Mouse (Mus musculus): Measurements from ENCODE around the gene Yod1. TPM values are rescaled to one million over a fixed set of nuclear protein-coding genes. Genes with fewer than 3 reads are reported as not detected.

Gene Yod1
- polyA plus RNA-seq, 1 experiment, result 8.1 TPM

GRCm38 (mm10) chr1:130740781-130741720, 23.9 kb downstream of the Yod1 start:
- Histone ChIP-seq H3K4me1 (ENCODE audit: control insufficient read depth, insufficient read depth, low read length) (peaks cover 2% of the 10 kb centered on the region), H3K27me3 (ENCODE audit: control insufficient read depth, insufficient read depth, low read length, poor library complexity, severe bottlenecking) (no peaks in the 10 kb centered on the region), H3K4me3 (ENCODE audit: low read depth, low read length) (no peak overlapping the region), H3K9ac (ENCODE audit: low read depth, poor library complexity, severe bottlenecking) (no peak overlapping the region), H3K36me3 (ENCODE audit: control insufficient read depth, insufficient read depth, low read length, poor library complexity, severe bottlenecking) (no peaks in the 10 kb centered on the region), H3K9me3 (replicated peaks; ENCODE audit: control insufficient read depth, insufficient read depth, low read length, poor library complexity, severe bottlenecking) (no peaks in the 10 kb centered on the region), H3K27ac (ENCODE audit: insufficient read depth, low read length) (no peak overlapping the region)
- TF ChIP-seq EP300 (IDR thresholded peaks at IDR 0.05; ENCODE audit: insufficient read depth, low read depth, low read length) (no peak), POLR2A (IDR thresholded peaks at IDR 0.05; ENCODE audit: insufficient read depth, low read length) (no peak), CTCF (IDR thresholded peaks at IDR 0.05; ENCODE audit: low read depth, low read length) (no peak)

GRCm38 (mm10) chr1:130742201-130742600, 25.1 kb downstream of the Yod1 start:
- Histone ChIP-seq H3K4me3 (ENCODE audit: low read depth, low read length) (no peak overlapping the region), H3K9me3 (replicated peaks; ENCODE audit: control insufficient read depth, insufficient read depth, low read length, poor library complexity, severe bottlenecking) (no peaks in the 10 kb centered on the region), H3K9ac (ENCODE audit: low read depth, poor library complexity, severe bottlenecking) (no peak overlapping the region), H3K36me3 (ENCODE audit: control insufficient read depth, insufficient read depth, low read length, poor library complexity, severe bottlenecking) (no peaks in the 10 kb centered on the region), H3K4me1 (ENCODE audit: control insufficient read depth, insufficient read depth, low read length) (peaks cover 2% of the 10 kb centered on the region), H3K27me3 (ENCODE audit: control insufficient read depth, insufficient read depth, low read length, poor library complexity, severe bottlenecking) (no peaks in the 10 kb centered on the region), H3K27ac (ENCODE audit: insufficient read depth, low read length) (no peak overlapping the region)
- TF ChIP-seq EP300 (IDR thresholded peaks at IDR 0.05; ENCODE audit: insufficient read depth, low read depth, low read length), result no peak
- TF ChIP-seq CTCF (IDR thresholded peaks at IDR 0.05; ENCODE audit: low read depth, low read length), result no peak
- no peak for TF ChIP-seq POLR2A (IDR thresholded peaks at IDR 0.05; ENCODE audit: insufficient read depth, low read length)

- peaks cover 2% of the 10 kb centered on the region for H3K4me1 ChIP-seq (ENCODE audit: control insufficient read depth, insufficient read depth, low read length)
- no peaks in the 10 kb centered on the region for H3K36me3 ChIP-seq (ENCODE audit: control insufficient read depth, insufficient read depth, low read length, poor library complexity, severe bottlenecking)
- H3K9ac ChIP-seq (ENCODE audit: low read depth, poor library complexity, severe bottlenecking), result no peak overlapping the region
- no peak overlapping the region for H3K27ac ChIP-seq (ENCODE audit: insufficient read depth, low read length)
- no peaks in the 10 kb centered on the region for H3K27me3 ChIP-seq (ENCODE audit: control insufficient read depth, insufficient read depth, low read length, poor library complexity, severe bottlenecking)
- H3K9me3 ChIP-seq (replicated peaks; ENCODE audit: control insufficient read depth, insufficient read depth, low read length, poor library complexity, severe bottlenecking), result no peaks in the 10 kb centered on the region
- H3K4me3 ChIP-seq (ENCODE audit: low read depth, low read length), result no peak overlapping the region
- TF ChIP-seq EP300 (IDR thresholded peaks at IDR 0.05; ENCODE audit: insufficient read depth, low read depth, low read length) (no peak), CTCF (IDR thresholded peaks at IDR 0.05; ENCODE audit: low read depth, low read length) (no peak), POLR2A (IDR thresholded peaks at IDR 0.05; ENCODE audit: insufficient read depth, low read length) (no peak)
These were observed 26.6 kb downstream of the Yod1 start for GRCm38 (mm10) chr1:130743775-130744174.

- no peaks in the 10 kb centered on the region for H3K27me3 ChIP-seq (ENCODE audit: control insufficient read depth, insufficient read depth, low read length, poor library complexity, severe bottlenecking)
- H3K4me1 ChIP-seq (ENCODE audit: control insufficient read depth, insufficient read depth, low read length), result peaks cover 2% of the 10 kb centered on the region
- no peak for TF ChIP-seq POLR2A (IDR thresholded peaks at IDR 0.05; ENCODE audit: insufficient read depth, low read length)
- no peak for TF ChIP-seq CTCF (IDR thresholded peaks at IDR 0.05; ENCODE audit: low read depth, low read length)
- H3K27ac ChIP-seq (ENCODE audit: insufficient read depth, low read length), result no peak overlapping the region
- no peaks in the 10 kb centered on the region for H3K36me3 ChIP-seq (ENCODE audit: control insufficient read depth, insufficient read depth, low read length, poor library complexity, severe bottlenecking)
- no peak overlapping the region for H3K9ac ChIP-seq (ENCODE audit: low read depth, poor library complexity, severe bottlenecking)
- no peaks in the 10 kb centered on the region for H3K9me3 ChIP-seq (replicated peaks; ENCODE audit: control insufficient read depth, insufficient read depth, low read length, poor library complexity, severe bottlenecking)
- no peak overlapping the region for H3K4me3 ChIP-seq (ENCODE audit: low read depth, low read length)
These were observed 27.1 kb downstream of the Yod1 start for GRCm38 (mm10) chr1:130744217-130744616.

- TF ChIP-seq CTCF (IDR thresholded peaks at IDR 0.05; ENCODE audit: low read depth, low read length), result no peak
- TF ChIP-seq POLR2A (IDR thresholded peaks at IDR 0.05; ENCODE audit: insufficient read depth, low read length), result no peak
- TF ChIP-seq EP300 (IDR thresholded peaks at IDR 0.05; ENCODE audit: insufficient read depth, low read depth, low read length), result no peak
- Histone ChIP-seq H3K9ac (ENCODE audit: low read depth, poor library complexity, severe bottlenecking) (no peak overlapping the region), H3K27me3 (ENCODE audit: control insufficient read depth, insufficient read depth, low read length, poor library complexity, severe bottlenecking) (no peaks in the 10 kb centered on the region), H3K36me3 (ENCODE audit: control insufficient read depth, insufficient read depth, low read length, poor library complexity, severe bottlenecking) (no peaks in the 10 kb centered on the region), H3K9me3 (replicated peaks; ENCODE audit: control insufficient read depth, insufficient read depth, low read length, poor library complexity, severe bottlenecking) (no peaks in the 10 kb centered on the region), H3K27ac (ENCODE audit: insufficient read depth, low read length) (no peak overlapping the region), H3K4me3 (ENCODE audit: low read depth, low read length) (no peak overlapping the region), H3K4me1 (ENCODE audit: control insufficient read depth, insufficient read depth, low read length) (peaks cover 2% of the 10 kb centered on the region)
These were observed 27.8 kb downstream of the Yod1 start for GRCm38 (mm10) chr1:130744961-130745360.

- TF ChIP-seq CTCF (IDR thresholded peaks at IDR 0.05; ENCODE audit: low read depth, low read length), result no peak
- no peak for TF ChIP-seq POLR2A (IDR thresholded peaks at IDR 0.05; ENCODE audit: insufficient read depth, low read length)
- TF ChIP-seq EP300 (IDR thresholded peaks at IDR 0.05; ENCODE audit: insufficient read depth, low read depth, low read length), result no peak
- H3K9me3 ChIP-seq (replicated peaks; ENCODE audit: control insufficient read depth, insufficient read depth, low read length, poor library complexity, severe bottlenecking), result no peaks in the 10 kb centered on the region
- H3K27ac ChIP-seq (ENCODE audit: insufficient read depth, low read length), result no peak overlapping the region
- no peak overlapping the region for H3K9ac ChIP-seq (ENCODE audit: low read depth, poor library complexity, severe bottlenecking)
- peaks cover 2% of the 10 kb centered on the region for H3K4me1 ChIP-seq (ENCODE audit: control insufficient read depth, insufficient read depth, low read length)
- H3K36me3 ChIP-seq (ENCODE audit: control insufficient read depth, insufficient read depth, low read length, poor library complexity, severe bottlenecking), result no peaks in the 10 kb centered on the region
- H3K4me3 ChIP-seq (ENCODE audit: low read depth, low read length), result no peak overlapping the region
- no peaks in the 10 kb centered on the region for H3K27me3 ChIP-seq (ENCODE audit: control insufficient read depth, insufficient read depth, low read length, poor library complexity, severe bottlenecking)
These were observed 28.5 kb downstream of the Yod1 start for GRCm38 (mm10) chr1:130745591-130745990.
